Mouse (Mus musculus) CH12F3 (cell line): ENCODE results near the gene Xrcc5.

Experiments
- in situ Hi-C: fragments of 300-500 bp; cut with MboI; formaldehyde crosslinking; loops from 2 replicates; pipeline ENCODE4 v1.14.3; 2020; ENCODE audit warnings: low sequenced_read_pairs

The Xrcc5 gene

DNA sequence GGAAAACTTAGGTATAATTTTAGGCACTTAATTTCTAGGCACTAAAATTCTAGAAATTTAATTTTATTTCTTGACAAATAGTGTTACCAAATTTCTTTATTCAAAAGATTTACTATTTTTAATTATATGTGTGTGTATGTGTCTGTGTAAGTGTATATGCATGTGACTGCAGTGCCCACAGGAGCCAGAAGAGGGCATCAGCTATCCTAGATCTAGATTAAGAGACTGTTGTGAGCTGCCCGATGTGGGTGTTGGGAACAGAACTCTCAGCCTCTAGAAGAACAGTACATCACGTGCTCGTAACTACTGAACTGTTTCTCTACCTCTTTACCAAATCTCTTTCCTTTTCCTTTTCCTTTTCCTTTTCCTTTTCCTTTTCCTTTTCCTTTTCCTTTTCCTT is 73.3 kb downstream of the Xrcc5 start:
- in situ Hi-C loops: no loop called here

DNA sequence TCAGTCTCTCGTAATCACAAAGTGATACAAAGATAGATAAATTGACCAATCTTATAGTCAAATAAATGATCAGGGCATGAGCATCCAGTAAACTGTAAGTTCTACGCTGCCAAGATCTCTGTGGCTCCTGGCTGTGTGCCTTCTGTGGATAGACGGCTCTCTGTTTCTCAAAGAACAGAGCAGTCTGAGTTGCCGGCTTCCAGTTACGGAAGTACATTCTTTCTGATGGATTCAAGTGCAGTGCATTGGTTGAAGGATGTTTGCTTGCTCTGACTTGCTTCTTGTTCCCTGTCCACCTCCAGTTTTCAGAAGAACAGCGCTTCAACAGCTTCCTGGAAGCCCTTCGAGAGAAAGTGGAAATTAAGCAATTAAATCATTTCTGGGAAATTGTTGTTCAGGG is 75.8 kb downstream of the Xrcc5 start:
- in situ Hi-C loops: no loop called here

DNA sequence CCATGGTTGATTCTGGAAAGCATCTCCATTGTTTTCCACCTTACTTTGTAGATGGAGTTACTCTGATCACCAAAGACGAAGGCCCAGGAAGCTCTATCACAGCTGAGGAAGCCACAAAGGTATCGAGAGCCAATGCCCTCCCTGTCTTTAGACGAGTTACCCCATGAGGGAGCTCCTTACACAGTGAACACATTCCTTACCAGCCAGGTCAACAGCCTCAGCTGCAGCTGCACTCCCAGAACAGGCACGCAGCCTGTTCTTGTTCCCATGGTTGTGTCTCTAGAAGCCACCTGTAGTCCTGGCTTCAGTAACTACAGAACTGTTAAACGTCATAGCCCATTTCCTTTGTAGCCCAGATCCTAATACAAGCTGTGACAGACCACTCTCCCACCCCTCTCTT is 76.4 kb downstream of the Xrcc5 start:
- in situ Hi-C loops: no loop called here

DNA sequence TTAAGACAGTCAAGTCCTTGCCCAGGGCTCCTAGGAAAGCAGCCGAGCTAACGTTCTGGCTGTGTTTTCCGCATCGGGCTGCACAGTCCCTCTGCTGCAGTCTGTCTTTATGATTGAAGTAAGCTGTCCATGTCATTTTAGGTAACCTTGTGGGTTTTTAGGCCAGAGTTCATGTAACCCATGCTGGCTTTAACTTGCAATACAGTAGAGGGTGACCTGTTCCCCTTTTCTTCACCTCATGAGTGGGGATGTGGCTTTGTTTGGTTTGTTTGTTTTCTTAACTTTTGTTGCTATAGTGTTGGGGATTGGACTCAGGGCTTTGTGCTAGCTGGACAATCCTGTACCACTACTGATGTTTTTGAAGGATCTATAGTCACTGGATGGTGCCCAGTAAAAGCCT is 83.2 kb downstream of the Xrcc5 start:
- in situ Hi-C loops: no loop called here

DNA sequence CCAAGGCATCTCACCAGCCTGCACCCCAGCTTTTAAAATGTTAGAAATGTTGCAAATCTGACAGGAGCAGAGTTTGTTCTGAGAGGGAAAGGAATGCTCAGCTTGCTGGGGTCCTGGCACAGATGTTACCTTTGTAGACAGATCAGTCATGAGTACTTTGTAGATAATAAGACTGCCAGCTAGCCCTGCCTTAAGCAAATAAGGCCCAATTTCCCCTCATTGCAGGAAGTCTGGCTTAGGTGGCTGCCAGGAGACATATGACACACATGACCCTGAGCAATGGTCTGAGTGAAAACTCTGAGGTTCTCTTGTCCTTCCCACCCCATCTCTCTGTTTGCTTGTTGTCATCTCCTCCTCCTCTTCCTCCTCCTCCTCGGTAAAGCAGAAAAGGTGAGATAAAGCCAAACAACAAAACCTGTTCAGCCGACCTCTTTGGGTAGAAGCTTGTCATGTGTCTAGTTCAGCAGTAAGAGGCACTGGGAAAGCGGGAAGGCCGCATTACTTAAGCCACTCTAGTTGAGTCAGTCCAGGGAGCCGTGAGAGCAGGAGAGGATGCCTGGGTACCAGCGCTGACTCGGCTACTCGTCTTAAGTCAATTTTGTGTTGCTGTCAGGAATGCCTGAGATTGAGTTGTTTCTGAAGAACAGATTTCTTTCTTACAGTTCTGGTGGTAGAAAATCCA is 92.6 kb downstream of the Xrcc5 start:
- in situ Hi-C loops: no loop called here

DNA sequence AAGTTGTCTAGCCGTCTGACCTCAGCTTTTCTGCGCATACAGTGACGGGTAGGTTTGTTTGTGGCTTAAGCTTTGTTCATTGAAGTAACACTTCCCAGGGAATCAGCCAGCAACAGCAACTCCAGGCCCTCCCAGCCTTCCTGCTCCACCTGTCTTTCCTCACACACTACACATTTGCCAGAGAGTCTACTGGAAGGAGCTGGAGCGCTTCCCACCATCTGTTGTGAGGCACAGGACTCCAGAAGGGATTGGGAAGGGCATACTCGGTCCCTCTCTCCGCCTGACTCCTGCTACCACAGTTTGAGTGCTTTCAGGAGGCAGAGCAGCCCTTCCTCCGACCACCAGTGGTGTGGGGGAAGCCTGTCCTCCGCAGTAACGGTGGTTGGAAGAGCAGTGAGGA is 93.4 kb downstream of the Xrcc5 start:
- in situ Hi-C loops: no loop called here

DNA sequence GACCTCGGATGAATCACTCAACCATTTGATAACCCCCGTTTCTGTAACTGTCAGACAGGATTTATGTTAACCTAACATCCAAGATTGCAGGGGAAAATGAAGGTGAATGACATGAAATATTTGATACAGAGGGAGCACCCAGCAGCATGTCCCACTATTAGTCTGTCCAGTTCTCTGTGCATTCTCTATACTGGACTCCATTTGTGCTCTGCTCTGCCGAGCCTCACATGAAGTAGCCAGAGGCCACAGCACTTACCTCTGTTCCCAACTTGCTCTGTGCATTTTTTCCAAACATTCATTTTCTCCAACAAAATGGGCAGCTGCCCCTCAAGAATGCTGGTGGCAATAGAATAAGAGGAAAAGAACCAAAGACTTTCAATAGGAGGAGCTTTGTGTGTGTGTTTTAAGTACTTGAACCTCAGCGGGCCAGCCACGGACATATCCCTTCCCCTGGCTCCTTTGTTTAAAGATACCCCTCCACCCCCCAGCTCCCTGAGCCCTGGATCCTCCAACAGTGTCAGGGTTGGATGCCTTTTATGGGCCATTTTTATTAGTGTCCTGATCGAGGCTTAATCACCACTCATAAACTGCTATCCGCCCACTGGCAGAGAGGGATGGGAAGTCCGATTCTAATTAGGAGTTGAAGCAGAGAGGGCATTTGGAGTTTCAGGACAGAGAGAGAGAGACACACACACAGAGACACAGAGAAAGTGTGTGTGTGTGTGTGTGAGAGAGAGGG is 94.3 kb downstream of the Xrcc5 start:
- in situ Hi-C loops: no loop called here

DNA sequence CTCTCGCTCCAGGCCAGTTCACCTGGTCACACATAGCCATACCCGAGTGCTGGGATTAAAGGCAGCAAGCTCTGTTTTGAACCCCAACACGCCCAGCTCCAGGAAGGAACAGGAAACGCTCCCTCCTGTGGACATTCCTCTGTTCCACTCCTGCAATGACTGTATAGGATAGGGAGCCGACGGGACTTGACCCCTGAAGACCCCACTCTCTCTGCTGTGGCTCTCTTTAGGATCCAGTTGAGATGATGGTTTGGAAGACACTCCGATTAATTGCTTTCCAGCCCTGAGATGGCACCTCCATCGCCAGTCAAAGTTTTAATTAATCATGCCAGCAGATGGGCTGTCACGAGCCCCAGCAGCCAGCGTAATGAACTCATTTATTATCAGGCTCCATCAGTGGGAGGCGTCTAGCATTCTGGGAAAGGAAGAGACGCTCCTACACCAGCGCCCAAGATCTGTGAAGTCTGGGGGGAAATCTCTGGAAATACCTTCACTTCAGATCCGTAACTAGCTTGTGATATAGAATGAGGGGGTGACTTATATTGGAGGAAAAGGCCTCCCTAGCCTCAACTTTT is 99.4 kb downstream of the Xrcc5 start:
- in situ Hi-C loops: no loop called here

DNA sequence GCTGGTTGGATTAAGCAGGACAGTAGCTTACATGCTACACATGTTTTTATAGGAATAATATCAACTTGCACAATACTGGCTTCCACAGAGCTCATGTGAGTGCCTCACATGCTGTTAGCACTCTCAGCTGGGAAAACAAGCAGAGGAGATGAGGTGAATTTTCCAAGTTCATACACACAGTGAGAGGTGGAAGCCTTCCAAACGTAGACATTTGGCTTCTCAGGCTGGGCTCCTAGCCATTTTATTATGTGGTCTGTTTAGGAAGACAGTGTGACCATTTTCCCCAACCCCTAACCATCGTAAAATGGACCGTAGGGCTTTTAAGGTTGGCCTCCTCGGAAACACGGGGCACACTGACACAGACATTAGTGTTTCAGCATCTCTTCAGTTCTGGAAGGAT is 102.7 kb downstream of the Xrcc5 start:
- in situ Hi-C loops: no loop called here

DNA sequence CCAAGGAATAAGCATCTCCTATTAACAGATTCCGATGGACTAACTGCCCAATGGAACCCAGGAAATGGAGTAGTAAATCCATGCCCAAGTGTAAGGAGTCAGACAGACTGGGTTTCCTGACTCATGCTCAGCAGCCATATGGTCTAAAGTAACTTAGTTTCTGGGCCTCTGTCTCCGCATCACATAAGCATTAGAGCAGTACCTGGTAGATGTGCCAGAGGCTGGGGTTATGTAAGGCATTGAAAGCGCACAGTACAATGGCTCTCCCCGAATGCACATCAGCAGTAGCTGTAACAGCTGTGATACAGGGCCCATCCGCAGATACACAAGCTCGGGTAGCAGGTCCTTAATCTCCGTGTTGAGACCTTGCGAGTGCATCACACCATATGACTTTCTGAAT is 103.9 kb downstream of the Xrcc5 start:
- in situ Hi-C loops: no loop called here

DNA sequence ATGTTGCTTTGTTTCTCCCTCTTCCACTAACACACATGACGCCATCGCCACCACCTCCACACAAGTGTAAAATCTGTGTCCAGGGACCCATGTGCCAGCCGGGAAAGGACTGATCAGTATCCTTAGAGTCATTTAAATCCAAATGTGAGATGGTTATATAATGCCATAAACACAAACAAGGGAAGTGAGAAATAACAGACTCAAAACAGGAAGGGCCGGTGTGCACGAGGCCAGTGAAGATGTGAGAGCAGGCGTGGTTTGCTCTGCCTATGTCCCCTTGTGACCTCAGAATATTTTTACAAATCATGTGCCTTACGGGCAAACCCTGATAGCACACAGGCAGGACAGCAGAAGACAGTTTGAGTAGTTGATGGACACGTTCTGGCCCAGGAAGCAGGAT is 106.0 kb downstream of the Xrcc5 start:
- in situ Hi-C loops: no loop called here

DNA sequence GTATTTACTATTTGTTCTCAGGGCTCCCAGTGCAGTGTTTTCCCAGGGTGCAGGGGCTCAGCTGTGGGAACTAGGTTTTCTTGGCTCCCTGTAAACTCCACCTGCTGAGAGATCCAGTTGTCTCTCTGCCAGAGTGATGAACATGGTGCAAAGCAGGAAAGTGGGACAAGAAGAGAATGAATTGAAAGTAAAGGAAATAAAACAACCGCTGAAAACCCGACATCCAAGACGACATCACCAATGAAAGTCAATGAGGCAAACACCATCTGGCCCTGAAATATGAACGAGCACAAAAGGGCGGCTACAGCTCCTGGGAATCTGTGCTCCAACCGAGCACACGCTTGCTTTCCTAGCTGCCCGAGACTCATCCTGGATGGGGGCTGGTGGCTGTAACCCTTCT is 106.9 kb downstream of the Xrcc5 start:
- in situ Hi-C loops: no loop called here

DNA sequence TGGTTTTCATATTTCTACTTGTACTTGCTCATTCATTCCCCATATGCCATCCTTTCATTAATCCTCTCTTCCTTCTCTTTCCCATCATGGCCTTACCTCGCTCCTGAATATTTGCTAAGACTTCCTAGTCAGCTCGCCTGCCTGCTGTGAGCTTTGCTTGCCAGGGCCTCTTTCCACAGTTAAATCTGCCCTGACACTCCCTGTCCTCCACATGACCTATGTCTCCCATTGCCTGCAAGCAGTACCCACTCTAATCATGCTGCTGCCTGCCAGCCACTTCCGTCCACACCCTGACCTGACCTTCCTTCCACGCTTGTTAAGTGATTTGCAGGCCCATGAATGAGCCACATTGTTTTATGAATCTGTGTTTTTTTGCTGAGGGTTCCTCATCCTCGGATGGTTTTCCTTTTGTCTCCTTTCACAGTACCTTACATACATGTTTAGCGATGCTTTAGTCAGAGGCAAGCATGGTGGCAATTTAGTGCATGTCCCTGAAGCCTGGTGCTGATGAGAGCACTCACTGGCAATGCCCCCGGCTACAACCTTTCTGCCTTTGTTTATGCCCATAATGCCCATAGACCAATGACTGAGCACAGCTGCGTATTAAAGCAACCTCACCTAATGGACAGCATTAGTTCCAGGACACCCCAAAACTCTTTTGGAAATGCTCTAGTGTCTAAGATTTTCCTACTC is 107.5 kb downstream of the Xrcc5 start:
- in situ Hi-C loops: no loop called here

DNA sequence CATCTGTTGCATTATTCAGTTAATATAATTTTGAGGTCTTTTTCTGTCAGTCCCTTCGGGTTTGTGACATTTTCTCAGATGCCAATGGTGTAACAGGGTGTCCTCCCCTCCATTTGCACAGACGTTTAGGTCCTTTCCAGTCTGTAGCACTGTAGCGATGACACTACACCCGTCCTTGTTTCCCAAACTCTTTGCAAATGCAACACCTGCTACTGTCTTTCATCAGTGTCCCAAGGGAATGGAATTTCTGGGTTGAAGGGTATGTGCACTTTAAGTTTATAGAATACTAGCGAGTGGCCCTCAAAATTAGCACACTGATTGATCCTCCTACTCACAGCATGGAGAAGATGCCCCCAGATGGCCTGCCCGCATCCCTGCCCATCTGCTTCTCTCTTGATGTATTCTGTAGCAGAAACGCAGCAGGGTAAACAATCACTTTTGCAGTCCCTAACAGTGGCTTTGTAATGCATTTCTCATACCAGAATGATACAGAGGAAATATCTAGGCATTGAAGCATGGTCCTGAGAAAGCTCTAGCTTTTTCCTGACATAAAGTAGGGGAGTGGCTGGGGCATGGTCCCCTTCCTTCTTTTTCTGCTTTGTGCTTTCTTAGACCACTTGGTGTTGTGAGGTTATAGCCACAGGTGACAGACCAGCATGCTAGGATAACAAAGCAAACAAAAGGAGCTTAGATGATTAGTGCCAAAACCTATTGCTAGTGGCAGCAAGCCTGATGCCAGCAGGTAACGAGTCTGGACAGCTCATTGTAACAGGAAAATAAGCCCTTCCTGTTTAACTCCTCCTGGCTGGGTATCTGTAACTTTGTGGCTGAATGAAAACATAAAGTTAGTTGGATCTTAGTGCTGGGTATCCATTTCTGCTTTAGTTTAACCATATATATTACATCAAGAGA is 111.8 kb downstream of the Xrcc5 start:
- in situ Hi-C loops: no loop called here

DNA sequence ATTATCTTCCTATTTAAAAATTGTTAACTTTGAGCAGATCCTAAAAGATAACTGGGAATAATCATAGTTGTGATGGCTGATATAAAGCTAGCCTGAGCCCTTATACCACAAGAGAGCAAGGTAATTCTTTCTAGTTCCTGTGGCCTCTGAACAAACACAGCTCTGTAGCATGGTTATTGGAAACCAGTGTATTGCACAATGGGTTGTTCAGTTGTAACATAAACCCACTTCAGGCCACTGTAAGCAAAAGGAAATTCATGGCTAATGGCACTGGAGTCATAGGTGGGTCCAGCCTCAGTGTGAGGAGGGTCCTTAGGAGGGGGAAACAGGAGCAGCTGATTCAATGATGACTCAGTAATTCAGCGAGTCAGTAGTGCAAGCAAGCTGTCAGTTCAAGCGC is 113.0 kb downstream of the Xrcc5 start:
- in situ Hi-C loops: no loop called here

DNA sequence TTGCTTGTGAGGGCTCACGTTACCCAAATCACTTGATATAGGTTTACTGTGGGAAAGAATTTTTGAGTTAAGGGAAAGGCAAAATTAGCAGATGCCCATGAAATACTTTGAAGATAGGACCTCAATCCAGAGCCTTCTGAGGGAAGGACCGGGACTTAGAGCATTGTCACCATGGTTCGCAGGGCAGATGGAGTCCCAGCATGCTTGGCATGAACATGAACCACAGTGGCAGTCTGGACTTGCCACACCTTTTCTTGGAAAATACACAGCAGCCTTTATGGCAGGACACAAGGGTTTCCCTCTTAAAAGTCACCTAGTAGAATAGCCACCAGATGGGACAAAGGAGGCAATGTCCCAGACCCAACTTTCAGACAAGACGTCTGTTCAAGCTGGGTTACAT is 114.9 kb downstream of the Xrcc5 start:
- in situ Hi-C loops: no loop called here

DNA sequence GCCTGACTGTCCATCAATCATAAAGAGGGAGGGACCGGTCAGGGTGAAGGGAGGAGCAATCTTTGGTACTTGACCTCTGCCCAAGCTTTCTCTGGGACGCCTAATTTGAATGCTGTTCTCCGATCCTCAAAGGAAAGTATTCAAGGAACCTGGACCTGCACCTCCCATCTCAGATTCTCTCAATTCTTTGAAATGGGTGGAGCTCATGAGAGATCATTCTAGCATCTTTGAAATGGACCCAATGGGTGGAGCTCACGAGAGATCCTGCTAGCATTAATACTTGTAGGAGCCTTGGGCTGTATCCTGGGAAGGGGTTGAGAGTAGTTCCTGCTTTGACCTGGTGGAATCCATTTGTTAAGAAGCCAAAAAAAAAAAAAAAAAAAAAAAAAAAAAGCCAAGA is 119.2 kb downstream of the Xrcc5 start:
- in situ Hi-C loops: no loop called here

DNA sequence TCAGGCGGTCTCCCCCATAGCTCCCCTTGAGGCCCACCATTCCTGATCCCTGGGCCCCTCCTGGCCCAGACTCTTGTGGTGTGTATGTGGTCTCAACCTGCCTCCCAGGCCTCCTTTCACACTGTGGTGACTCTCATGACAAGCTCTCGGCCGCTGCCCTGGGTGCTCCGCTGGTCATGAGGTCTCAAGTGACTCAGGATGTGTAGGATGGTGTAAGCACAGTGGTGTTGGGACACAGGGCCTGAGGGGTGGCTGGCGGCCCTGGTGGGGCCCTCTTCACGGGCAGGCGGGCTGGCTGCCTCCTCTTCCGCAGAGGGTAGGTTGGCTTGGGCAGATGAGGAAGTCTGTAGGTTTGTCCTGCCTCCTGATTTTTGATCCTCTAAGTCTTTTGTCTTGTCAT is 121.3 kb downstream of the Xrcc5 start:
- in situ Hi-C loops: no loop called here

DNA sequence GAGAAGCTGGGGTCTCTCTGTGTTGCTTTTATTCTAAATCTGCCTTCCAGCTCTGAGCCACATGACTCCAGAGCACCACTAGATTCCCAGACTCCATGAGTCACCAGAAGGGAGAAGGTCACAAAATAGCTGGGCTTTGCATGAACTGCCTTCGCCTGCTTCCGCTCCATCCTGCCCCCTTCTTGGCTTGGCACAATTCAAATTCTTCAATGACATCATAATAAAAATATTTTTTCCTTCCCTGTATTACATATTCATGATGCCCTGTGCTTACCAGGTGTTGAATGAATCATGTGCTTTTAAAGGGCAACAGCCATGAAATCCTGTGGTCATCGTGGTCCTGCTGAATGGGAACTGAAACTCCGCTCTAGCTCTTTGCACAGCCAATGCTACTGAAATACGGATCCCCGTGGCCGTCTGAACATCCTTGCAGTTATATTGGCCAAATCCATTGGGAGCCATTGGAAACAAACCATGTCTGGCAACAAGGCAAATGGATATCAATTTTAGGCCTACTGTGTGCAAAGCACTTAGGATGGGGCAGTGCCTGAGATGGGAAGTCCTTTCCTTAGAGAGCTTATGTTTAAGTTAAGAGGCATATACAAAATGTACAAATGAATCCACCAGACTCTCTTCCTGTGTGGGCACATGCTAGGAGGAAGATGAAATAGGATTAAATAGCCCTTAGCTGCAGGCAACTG is 122.0 kb downstream of the Xrcc5 start:
- in situ Hi-C loops: no loop called here

DNA sequence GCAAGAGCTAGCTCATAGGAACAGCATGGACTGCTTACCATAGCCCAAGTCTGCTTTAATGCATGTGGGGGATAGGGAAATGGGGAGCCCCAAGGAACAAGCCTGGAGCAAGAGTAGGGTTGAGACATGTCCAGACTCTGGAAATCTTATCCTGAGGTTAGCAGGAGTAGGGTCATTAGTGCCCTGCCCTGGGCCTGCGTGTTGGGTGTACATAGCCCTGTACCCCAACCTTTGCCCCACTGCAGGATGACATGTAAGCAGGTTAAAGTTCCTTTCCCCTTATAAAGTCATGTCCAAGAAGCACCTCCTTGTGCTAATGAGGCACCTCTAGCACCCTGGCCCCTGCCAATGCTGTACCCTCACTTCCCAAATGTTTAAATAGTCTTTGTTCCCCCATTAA is 125.4 kb downstream of the Xrcc5 start:
- in situ Hi-C loops: no loop called here
